Mouse (Mus musculus): ENCODE results near the gene Msantd2. TPM values are rescaled to one million over a fixed set of nuclear protein-coding genes. Genes with fewer than 3 reads are reported as not detected.

Gene Msantd2
- polyA plus RNA-seq, 3 experiments from 2014 or later: 5.3 to 16.0 (median 11.6) TPM

- no peak for ATAC-seq
Measured at GRCm38 (mm10) chr9:37506023-37506422, 16.9 kb downstream of the Msantd2 start.

- ATAC-seq: no peak
Measured at GRCm38 (mm10) chr9:37512097-37512496, 23.0 kb downstream of the Msantd2 start.

GRCm38 (mm10) chr9:37514456-37514855, 25.3 kb downstream of the Msantd2 start:
- no peak for ATAC-seq

- no peak for ATAC-seq
Measured at GRCm38 (mm10) chr9:37517467-37517866, 28.3 kb downstream of the Msantd2 start.

GRCm38 (mm10) chr9:37518991-37519390, 29.9 kb downstream of the Msantd2 start:
- no peak for ATAC-seq

GRCm38 (mm10) chr9:37519995-37520394, 30.9 kb downstream of the Msantd2 start:
- no peak for ATAC-seq

- ATAC-seq: no peak
Measured at GRCm38 (mm10) chr9:37525461-37525860, 36.3 kb downstream of the Msantd2 start.

GRCm38 (mm10) chr9:37526443-37527395, 37.6 kb downstream of the Msantd2 start:
- ATAC-seq: no peak

- no peak for ATAC-seq
Measured at GRCm38 (mm10) chr9:37527396-37528224, 38.5 kb downstream of the Msantd2 start, which contains the start of gene Esam. Gene Esam (plus strand): TSS chr9:37528078.

- no peak for ATAC-seq
Measured at GRCm38 (mm10) chr9:37528225-37528970, 39.3 kb downstream of the Msantd2 start.

- ATAC-seq: no peak
Measured at GRCm38 (mm10) chr9:37530031-37530887, 41.1 kb downstream of the Msantd2 start.

GRCm38 (mm10) chr9:37530888-37531705, 42.0 kb downstream of the Msantd2 start:
- no peak for ATAC-seq

GRCm38 (mm10) chr9:37536851-37537250, 47.7 kb downstream of the Msantd2 start:
- ATAC-seq: no peak

- ATAC-seq: no peak
Measured at GRCm38 (mm10) chr9:37537658-37538250, 48.6 kb downstream of the Msantd2 start.

- no peak for ATAC-seq
Measured at GRCm38 (mm10) chr9:37539170-37540025, 50.3 kb downstream of the Msantd2 start, which contains the start of gene Vsig2. Gene Vsig2 (plus strand): TSS chr9:37539255.

GRCm38 (mm10) chr9:37540226-37540625, 51.1 kb downstream of the Msantd2 start:
- ATAC-seq: no peak

- ATAC-seq: no peak
Measured at GRCm38 (mm10) chr9:37540701-37541575, 51.8 kb downstream of the Msantd2 start.

Measured in inflammation-experienced regulatory T-cells, adult 6 months (primary cell).